Mouse (Mus musculus) kidney, adult 2 months (tissue): ENCODE data around the gene Nfib.

Source experiments
- CTCF ChIP-seq: fragments of 200-500 bp; conservative IDR thresholded peaks from 2 replicates; pipeline ENCODE4 v1.5.1; 2011; ENCODE audit warnings: low read depth, mild to moderate bottlenecking, control low read depth, low read length, moderate library complexity, mixed read lengths; ENCODE audit not compliant: insufficient read depth, insufficient read length
- POLR2A ChIP-seq: fragments of 200-500 bp; IDR thresholded peaks from one replicate; pipeline ENCODE4 v1.6.1; 2011; ENCODE audit warnings: low read depth, low read length, control low read depth

- TF ChIP-seq CTCF (no peak), POLR2A (no peak)
Measured at GRCm38 (mm10) chr4:82363951-82364350, 341.6 kb downstream of the Nfib start.
